Mouse (Mus musculus) limb, embryonic 14.5 days (tissue): ENCODE measurements around the gene Akr1c18. TPM values are rescaled to one million over a fixed set of nuclear protein-coding genes. Genes with fewer than 3 reads are reported as not detected.

Experiments
- ATAC-seq: fragments of 200-750 bp; cut with Nextera tagmentation; 2 replicates; pipeline ENCODE4 v1.8.0; 2017; ENCODE audit warnings: low read depth, moderate number of reproducible peaks, moderate TSS enrichment; ENCODE audit not compliant: low FRiP score
- DNase-seq: peaks from one replicate; pipeline ENCODE4 v3.0.0-alpha.2; 2015; ENCODE audit warnings: low spot score
- H3K27ac ChIP-seq: fragments of 300-500 bp; sonication (generic); replicated peaks from 2 replicates; pipeline ENCODE4 v1.5.1; 2014; ENCODE audit warnings: low read depth, mild to moderate bottlenecking, low read length, moderate library complexity, mixed read lengths
- H3K27me3 ChIP-seq: fragments of 300-500 bp; sonication (generic); 2 replicates; pipeline ENCODE4 v1.6.1; 2014; ENCODE audit warnings: low read length, mixed read lengths; ENCODE audit not compliant: control insufficient read depth, insufficient read depth
- H3K36me3 ChIP-seq: fragments of 300-500 bp; sonication (generic); 2 replicates; pipeline ENCODE4 v1.6.1; 2014; ENCODE audit warnings: mild to moderate bottlenecking, low read length, moderate library complexity, mixed read lengths; ENCODE audit not compliant: control insufficient read depth, insufficient read depth
- H3K4me1 ChIP-seq: fragments of 300-500 bp; sonication (generic); 2 replicates; pipeline ENCODE4 v1.6.1; 2014; ENCODE audit warnings: antibody characterized with exemption, low read length, mixed read lengths; ENCODE audit not compliant: control insufficient read depth, insufficient read depth
- H3K4me2 ChIP-seq: fragments of 300-500 bp; sonication (generic); replicated peaks from 2 replicates; pipeline ENCODE4 v1.6.1; 2014; ENCODE audit warnings: low read depth, mild to moderate bottlenecking, low read length, moderate library complexity; ENCODE audit not compliant: severe bottlenecking
- H3K4me3 ChIP-seq: fragments of 300-500 bp; sonication (generic); replicated peaks from 2 replicates; pipeline ENCODE4 v1.5.1; 2014; ENCODE audit warnings: low read length
- H3K9ac ChIP-seq: fragments of 300-500 bp; sonication (generic); 2 replicates; pipeline ENCODE4 v1.6.1; 2014; ENCODE audit warnings: mild to moderate bottlenecking, low read depth, low read length, moderate library complexity; ENCODE audit not compliant: severe bottlenecking
- H3K9me3 ChIP-seq: fragments of 300-500 bp; sonication (generic); 2 replicates; pipeline ENCODE4 v1.6.1; 2016; ENCODE audit warnings: low read length; ENCODE audit not compliant: control insufficient read depth
- POLR2A ChIP-seq: fragments of 200-500 bp; IDR thresholded peaks from 2 replicates; pipeline ENCODE4 v1.8.0; 2012; ENCODE audit warnings: inconsistent platforms, mild to moderate bottlenecking, moderate library complexity, borderline replicate concordance; ENCODE audit not compliant: insufficient read depth, insufficient read length; ENCODE audit errors: extremely low read depth
- WGBS: fragments of 180-500 bp; shearing (Covaris S2); extraction: QIAGEN DNeasy Blood & Tissue Kit; methylation state at CpG from one replicate; pipeline ENCODE4 v1.1.7; 2014; 5-methylcytosine and 5-hydroxymethylcytosine counted together
- polyA plus RNA-seq, 2 experiments: library from polyadenylated mRNA; depleted of rRNA in 1 of 2; stranded (reverse) in 1 of 2; unstranded in 1 of 2; fragments of >200 nt; fragmentation: Nextera tagmentation in 1 of 2; extraction: Ambion mirVana in 1 of 2; gene quantifications; 2 replicates each; pipeline versions ENCODE4 v1.2.1 to v1.2.3; 2012 to 2014

Akr1c18 gene
- polyA plus RNA-seq, 2 experiments, result 0.05 TPM; not detected in 1

GRCm38 (mm10) chr13:4123146-4123545 lies 27.3 kb downstream of the Akr1c18 start:
- Histone ChIP-seq H3K4me3 (no peak overlapping the region), H3K4me2 (no peak overlapping the region), H3K4me1 (no peaks in the 10 kb centered on the region), H3K9ac (no peak overlapping the region), H3K27me3 (no peaks in the 10 kb centered on the region), H3K9me3 (no peaks in the 10 kb centered on the region), H3K27ac (no peak overlapping the region), H3K36me3 (no peaks in the 10 kb centered on the region)
- WGBS, result 70% methylated on average over 7 of the region's 7 CpGs
- no peak for TF ChIP-seq POLR2A
- no peak for ATAC-seq
- DNase-seq, result no peak

GRCm38 (mm10) chr13:4119181-4119904 lies 31.1 kb downstream of the Akr1c18 start:
- H3K4me3 ChIP-seq, result no peak overlapping the region
- H3K36me3 ChIP-seq, result no peaks in the 10 kb centered on the region
- no peaks in the 10 kb centered on the region for H3K4me1 ChIP-seq
- WGBS, result 64% methylated on average over 2 of the region's 2 CpGs
- no peak overlapping the region for H3K9ac ChIP-seq
- no peak overlapping the region for H3K4me2 ChIP-seq
- H3K9me3 ChIP-seq, result no peaks in the 10 kb centered on the region
- no peak for DNase-seq
- no peak overlapping the region for H3K27ac ChIP-seq
- TF ChIP-seq POLR2A, result no peak
- 0 out of 2 replicates have a peak, but pooled peaks have one; percentile 30 for ATAC-seq
- H3K27me3 ChIP-seq, result no peaks in the 10 kb centered on the region

GRCm38 (mm10) chr13:4110281-4111188 lies 39.9 kb downstream of the Akr1c18 start:
- Histone ChIP-seq H3K27ac (no peak overlapping the region), H3K9me3 (no peaks in the 10 kb centered on the region), H3K9ac (no peak overlapping the region), H3K36me3 (no peaks in the 10 kb centered on the region), H3K4me1 (no peaks in the 10 kb centered on the region), H3K4me2 (no peak overlapping the region), H3K4me3 (no peak overlapping the region), H3K27me3 (no peaks in the 10 kb centered on the region)
- WGBS, result 26% methylated on average over 6 of the region's 6 CpGs
- DNase-seq (peak; percentile 75), ATAC-seq (no peak; the same call in 1 of the 2 replicates)
- no peak for TF ChIP-seq POLR2A

GRCm38 (mm10) chr13:4102721-4103120 lies 47.7 kb downstream of the Akr1c18 start:
- Histone ChIP-seq H3K4me1 (no peaks in the 10 kb centered on the region), H3K9me3 (no peaks in the 10 kb centered on the region), H3K36me3 (no peaks in the 10 kb centered on the region), H3K27ac (no peak overlapping the region), H3K27me3 (no peaks in the 10 kb centered on the region), H3K9ac (no peak overlapping the region), H3K4me3 (no peak overlapping the region), H3K4me2 (no peak overlapping the region)
- ATAC-seq (no peak), DNase-seq (no peak)
- TF ChIP-seq POLR2A, result no peak

GRCm38 (mm10) chr13:4101691-4102090 lies 48.8 kb downstream of the Akr1c18 start:
- ATAC-seq, result no peak
- Histone ChIP-seq H3K4me3 (no peak overlapping the region), H3K27me3 (no peaks in the 10 kb centered on the region), H3K4me2 (no peak overlapping the region), H3K4me1 (no peaks in the 10 kb centered on the region), H3K36me3 (no peaks in the 10 kb centered on the region), H3K9me3 (no peaks in the 10 kb centered on the region), H3K27ac (no peak overlapping the region), H3K9ac (no peak overlapping the region)
- TF ChIP-seq POLR2A, result no peak
- DNase-seq, result no peak

Other genes with a start within 250 kb of the Akr1c18 start
- 70.0 and 71.8 TPM in 2 replicates for gene Net1, start 232.4 kb downstream of the Akr1c18 start, polyA plus RNA-seq (2012; rRNA removed)
- 115 TPM in 2 replicates for gene Net1, start 232.4 kb downstream of the Akr1c18 start, polyA plus RNA-seq (2014; fragmentation: Nextera tagmentation; extraction: Ambion mirVana)
- gene Tubal3, start 232.4 kb downstream of the Akr1c18 start, polyA plus RNA-seq (2012; rRNA removed), result 0.03 TPM in 1 of 2 replicates, not detected in the other
- gene Tubal3, start 232.4 kb downstream of the Akr1c18 start, polyA plus RNA-seq (2014; fragmentation: Nextera tagmentation; extraction: Ambion mirVana), result not detected in 2 replicates
- not detected in 2 replicates for gene Ucn3, start 205.3 kb downstream of the Akr1c18 start, polyA plus RNA-seq (2012; rRNA removed)
- gene Ucn3, start 205.3 kb downstream of the Akr1c18 start, polyA plus RNA-seq (2014; fragmentation: Nextera tagmentation; extraction: Ambion mirVana), result 0.14 TPM in 1 of 2 replicates, not detected in the other
- gene Akr1c14, start 101.6 kb downstream of the Akr1c18 start, polyA plus RNA-seq (2012; rRNA removed), result 0.69 and 1.2 TPM in 2 replicates
- gene Akr1c14, start 101.6 kb downstream of the Akr1c18 start, polyA plus RNA-seq (2014; fragmentation: Nextera tagmentation; extraction: Ambion mirVana), result 1.2 and 1.3 TPM in 2 replicates
- 0.31 and 0.70 TPM in 2 replicates for gene Akr1c13, start 40.5 kb upstream of the Akr1c18 start, polyA plus RNA-seq (2012; rRNA removed)
- gene Akr1c13, start 40.5 kb upstream of the Akr1c18 start, polyA plus RNA-seq (2014; fragmentation: Nextera tagmentation; extraction: Ambion mirVana), result 1.5 and 2.1 TPM in 2 replicates
- gene Akr1c19, start 78.0 kb upstream of the Akr1c18 start, polyA plus RNA-seq (2012; rRNA removed), result 0.15 and 0.39 TPM in 2 replicates
- gene Akr1c19, start 78.0 kb upstream of the Akr1c18 start, polyA plus RNA-seq (2014; fragmentation: Nextera tagmentation; extraction: Ambion mirVana), result 0.26 and 0.40 TPM in 2 replicates
- gene Akr1c12, start 128.8 kb upstream of the Akr1c18 start, polyA plus RNA-seq (2012; rRNA removed), result 0.06 TPM in 1 of 2 replicates, not detected in the other
- gene Akr1c12, start 128.8 kb upstream of the Akr1c18 start, polyA plus RNA-seq (2014; fragmentation: Nextera tagmentation; extraction: Ambion mirVana), result not detected in 2 replicates